Mouse (Mus musculus): ENCODE data around the gene Sipa1l3. TPM values are rescaled to one million over a fixed set of nuclear protein-coding genes. Genes with fewer than 3 reads are reported as not detected.

Gene Sipa1l3
- total RNA-seq, 2 experiments from 2014 or later = 15.7 to 15.9 TPM

DNA sequence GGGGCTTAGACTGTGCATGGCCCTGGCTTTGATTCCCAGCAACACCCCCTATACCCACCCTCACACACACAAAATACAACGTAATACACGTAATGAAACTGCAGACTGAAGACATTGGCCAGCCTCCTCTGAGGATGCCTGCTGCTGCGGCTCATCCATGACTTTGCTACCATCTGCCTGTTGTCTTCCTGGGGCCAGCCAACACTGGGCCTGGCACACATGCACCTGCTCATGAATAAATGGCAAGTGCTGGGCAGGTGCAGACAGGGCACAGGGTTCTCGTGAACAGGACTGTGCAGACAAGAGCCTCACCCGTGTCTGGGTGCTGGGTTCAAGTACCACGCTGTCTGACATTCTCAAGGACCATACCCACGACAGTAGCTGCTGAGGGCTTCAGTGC is 174.7 kb downstream of the Sipa1l3 start:
- intact Hi-C loops (cut with DNase I) = no loop called here

DNA sequence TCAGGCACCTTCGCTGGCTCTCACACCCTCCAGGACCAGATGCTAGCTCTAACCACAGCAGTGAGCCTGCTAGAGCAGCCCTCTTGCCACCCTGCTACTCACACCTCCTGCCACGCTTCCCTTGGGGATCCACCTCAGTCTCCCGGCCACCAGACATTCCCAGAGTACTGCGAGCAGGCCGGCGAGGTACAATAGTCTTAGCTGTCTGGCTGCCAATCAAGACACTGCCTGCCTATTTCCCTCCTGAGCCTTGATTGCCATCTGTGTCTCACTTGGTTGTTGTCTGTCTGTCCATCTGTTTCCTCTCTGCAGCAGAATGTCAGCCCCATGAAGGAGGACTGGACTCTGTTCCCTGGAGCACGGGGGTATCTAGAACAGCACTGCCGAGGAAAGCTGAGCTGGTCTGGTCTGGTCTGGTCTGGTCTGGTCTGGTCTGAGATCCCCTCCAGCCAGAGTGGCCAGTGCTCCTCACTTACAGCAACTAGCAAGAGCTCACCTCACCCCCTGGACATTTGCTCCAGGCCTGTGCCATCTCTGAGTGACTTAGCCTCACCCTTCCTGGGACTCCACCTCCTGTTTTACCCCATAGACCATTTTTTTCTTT is 175.8 kb downstream of the Sipa1l3 start:
- intact Hi-C loops (cut with DNase I) = no loop called here
- no peak for DNase-seq

More for the DNA sequence above, 174.7 kb downstream of the Sipa1l3 start:
- DNase-seq = no peak

DNA sequence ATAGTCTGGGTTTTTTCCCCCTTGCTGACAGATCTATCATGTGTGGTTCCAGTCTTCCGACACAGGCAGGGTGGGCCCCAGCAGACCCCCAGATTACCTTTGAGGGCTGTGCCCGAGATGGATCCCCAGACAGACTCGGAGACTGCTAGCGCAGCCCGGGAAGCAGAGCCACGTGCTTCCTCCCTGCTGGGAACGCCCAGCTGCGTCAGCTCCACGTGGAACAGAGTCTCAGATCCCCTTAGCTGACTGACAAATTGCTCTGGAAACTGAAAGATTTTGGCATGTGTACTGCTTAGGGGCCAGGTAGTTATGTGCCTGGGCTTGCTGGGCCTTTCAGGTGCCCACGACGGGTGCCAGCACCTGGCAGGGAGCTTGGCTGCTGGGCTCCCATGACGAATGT is 176.7 kb downstream of the Sipa1l3 start:
- intact Hi-C loops (cut with DNase I) = no loop called here
- no peak for DNase-seq

DNA sequence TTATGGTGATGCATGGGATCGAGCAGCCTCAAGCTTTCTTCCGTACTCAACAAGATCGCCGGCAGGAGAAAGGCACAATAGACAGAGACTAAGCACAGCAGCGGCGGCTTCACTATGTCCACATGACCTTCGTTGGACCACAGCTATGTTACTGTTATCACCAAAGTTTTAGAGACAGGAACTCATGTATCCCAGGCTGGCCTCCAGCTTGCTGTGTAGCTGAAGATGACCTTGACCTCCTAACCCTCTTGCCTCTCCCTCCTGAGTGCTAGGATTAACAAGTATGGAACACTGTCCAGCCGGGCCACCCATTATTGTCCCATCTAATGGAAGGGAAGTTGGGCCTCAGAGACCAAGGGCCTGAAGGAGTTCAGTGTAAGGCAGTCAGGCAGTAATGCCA is 177.6 kb downstream of the Sipa1l3 start:
- intact Hi-C loops (cut with DNase I) = no loop called here
- no peak for DNase-seq

DNA sequence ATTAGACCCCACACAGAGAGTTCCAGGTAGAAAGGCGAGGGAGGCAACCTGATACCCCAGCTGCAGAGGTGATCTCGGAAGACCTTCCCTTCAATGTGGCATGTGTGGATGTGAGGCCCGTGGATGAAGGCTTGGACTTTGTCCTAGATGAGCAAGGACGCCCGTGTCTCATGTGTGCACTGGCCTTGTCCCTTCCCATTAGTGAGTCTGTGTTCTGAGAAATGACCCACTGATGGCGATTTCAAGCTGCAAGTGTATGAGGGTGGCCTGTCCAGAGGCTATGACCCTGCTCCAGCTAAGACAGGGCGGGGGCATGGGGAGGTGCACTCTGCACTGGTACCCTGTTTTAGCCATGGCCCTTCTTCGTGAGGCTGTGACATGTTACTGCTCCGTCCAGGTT is 178.2 kb downstream of the Sipa1l3 start:
- intact Hi-C loops (cut with DNase I) = no loop called here
- no peak for DNase-seq

DNA sequence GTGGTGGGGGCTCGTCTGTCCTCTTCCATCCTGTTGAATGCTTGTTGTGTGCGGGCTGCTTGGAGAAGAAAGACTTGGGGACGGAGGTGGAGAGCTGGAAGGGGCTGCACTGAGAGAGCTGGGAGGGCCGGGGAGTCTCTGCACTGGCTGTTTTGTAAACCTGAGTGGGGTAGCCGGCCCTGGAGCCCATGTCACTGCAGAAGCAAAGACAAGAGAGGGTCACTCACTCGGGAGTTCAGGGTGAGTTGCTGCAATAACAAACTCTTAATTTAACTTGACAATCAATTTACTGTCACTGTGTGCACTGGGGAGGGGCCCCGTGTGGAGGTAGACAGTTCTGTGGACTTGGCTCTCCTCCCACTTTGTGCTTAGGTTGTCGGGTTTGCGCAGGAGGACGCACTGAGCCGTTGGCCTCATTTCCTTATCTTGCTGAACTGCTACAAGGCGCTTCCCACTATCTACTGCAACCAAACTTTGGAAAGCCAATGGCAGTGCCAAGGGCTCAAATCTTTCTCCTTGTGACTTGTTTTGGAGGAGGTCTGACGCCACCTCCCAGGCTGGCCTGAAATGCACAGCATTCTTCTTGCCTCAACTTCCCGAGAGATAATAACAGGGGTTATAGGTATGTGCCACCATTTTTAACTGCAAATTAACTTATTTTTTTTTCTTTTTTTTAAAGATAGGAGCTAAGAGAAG is 179.3 kb downstream of the Sipa1l3 start:
- no peak for DNase-seq
- intact Hi-C loops (cut with DNase I) = no loop called here

DNA sequence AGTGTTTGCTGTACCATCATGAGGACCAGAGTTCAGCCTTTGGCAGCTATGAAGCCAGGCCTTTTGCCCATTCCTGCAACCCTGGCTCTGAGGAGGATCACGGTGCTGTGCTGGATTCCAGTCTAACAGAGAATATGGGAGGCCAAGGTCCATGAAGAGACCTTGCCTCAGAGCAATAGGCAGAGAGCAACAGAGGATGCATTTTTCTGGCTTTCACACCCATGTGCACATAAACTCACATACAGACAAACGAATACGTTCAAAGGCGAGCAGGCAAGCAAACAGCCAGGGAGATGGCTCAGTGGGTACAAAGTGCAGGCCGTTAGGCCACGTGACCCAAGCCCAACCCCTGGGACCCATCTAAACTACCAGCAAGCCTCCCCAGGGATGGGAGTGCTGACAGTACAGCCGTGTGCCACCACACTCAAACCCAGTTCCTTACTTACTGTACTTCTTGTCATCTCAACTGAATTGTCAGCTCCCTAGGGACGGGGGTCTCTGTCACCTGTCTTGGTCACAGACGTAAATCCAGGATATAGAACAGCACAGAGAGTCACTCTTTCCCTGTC is 180.0 kb downstream of the Sipa1l3 start:
- intact Hi-C loops (cut with DNase I) = no loop called here
- DNase-seq = no peak

DNA sequence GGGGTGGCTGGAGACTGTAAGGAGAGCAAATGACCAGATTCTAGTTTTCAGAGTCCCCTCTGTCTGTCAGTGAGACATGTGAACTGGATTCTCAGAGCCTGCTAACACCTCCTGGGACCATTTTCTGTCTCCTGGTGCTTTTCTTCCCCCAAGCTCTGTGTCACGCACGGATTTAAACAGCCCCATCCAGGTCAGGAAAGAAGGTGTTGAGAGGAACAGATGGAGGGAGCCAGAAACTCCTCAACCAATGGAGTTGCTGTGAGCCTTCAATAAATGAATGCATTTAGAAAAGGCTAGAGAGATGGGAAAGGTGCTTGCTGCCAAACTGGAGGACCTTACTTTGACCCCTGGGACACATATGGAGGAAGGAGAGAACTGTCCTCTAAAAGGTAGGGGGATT is 180.7 kb downstream of the Sipa1l3 start:
- intact Hi-C loops (cut with DNase I) = no loop called here
- DNase-seq = no peak

DNA sequence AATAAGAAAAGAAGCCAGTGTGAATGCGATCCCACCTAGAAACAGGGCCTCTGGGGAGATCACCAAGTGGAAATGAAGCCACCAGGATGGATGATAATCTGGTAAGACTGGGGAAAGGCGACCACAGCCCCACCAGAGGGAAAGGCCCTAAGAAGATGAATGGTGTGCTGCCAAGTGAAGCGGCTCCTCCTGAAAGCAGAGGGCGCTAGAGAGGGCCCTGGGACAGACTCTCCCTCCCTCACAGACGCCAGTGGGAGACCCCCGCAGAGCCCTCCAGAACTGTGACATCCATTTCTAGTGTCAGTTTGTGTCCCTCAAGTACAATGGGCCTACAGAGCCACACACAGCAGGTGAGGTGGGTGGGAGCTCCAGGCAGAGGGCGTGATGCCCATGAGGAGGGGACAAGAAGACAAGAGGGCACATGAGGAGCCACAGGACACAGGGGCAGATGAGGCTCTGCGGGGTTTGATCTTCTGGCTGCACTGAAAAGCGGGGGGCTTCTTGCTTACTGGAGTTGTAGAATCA is 181.6 kb downstream of the Sipa1l3 start:
- intact Hi-C loops (cut with DNase I) = no loop called here
- no peak for DNase-seq

DNA sequence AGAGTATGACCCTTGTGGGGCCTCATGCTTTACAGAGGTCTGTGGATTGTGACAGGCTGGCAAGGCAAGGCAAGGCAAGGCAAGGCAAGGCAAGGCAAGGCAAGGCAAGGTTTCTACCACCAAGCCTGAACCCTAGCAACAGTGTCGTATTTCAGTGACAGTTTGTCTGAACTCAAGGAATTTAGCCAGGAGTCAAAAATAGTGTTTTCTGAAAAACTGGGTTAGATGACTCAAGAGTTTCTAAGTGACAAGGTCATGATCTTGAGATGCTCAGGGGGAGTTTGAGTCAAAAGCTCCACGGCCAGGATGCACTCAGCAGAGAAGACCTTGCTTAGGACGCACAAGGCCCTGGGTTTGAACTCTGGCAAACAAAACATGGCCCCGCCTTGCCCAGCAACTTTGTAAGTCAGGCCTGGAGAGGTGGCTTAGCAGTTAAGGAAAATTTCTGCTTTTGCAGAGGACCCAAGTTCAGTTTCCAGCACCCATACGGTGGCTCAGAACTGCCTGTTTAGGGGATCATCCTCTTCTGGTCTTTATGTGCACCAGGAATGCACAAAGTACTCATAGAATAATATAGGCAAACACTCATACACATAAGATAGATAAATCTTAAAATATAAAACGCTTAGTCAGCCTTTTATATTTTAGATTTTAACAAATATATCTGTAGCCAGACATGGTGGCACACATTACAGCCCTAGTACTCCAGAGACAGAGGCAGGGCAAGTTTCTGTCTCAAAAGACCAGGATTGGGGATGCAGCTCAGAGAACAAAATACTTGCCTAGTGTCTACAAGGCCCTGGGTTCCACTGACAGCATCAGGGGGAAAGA is 182.4 kb downstream of the Sipa1l3 start:
- no peak for DNase-seq
- intact Hi-C loops (cut with DNase I) = no loop called here

DNA sequence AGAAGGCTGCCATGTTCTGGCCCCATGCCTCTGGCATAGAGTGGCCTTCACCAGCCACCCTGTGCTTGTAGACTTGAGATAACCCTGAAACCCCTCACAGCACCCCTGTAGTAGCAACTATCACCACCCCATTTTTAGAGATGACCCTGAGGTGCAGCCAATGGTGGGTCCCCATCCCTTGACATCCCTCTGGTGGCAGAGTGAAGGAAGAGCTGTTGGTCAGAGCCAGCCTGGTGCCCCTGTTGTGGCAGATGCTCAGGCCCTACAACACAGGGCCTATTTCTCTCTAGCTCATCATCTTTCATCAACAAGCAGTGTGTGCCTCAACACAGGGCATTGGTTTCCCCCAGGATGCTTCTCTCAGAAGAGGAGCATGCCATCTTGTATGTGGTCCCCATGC is 183.2 kb downstream of the Sipa1l3 start:
- intact Hi-C loops (cut with DNase I) = no loop called here
- DNase-seq = no peak

DNA sequence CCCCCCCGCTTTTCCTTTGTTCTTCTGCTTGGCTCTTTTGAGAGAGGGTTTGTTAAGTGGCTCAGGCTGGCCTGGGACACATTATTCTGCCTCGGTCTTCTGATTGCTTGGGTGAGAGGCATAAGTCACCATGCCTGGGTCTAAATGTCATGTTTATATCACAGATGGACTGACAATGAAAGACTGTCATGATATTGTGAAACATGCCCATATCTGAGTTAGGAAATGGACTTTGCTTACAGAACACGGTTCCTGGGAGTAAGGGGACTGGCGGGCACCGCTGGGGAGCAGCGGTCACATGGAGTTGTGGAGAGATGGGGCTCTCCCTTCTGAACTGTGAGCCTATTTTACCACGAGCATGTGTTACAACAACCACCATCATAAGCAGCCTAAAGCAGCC is 184.3 kb downstream of the Sipa1l3 start:
- intact Hi-C loops (cut with DNase I) = no loop called here
- no peak for DNase-seq

DNA sequence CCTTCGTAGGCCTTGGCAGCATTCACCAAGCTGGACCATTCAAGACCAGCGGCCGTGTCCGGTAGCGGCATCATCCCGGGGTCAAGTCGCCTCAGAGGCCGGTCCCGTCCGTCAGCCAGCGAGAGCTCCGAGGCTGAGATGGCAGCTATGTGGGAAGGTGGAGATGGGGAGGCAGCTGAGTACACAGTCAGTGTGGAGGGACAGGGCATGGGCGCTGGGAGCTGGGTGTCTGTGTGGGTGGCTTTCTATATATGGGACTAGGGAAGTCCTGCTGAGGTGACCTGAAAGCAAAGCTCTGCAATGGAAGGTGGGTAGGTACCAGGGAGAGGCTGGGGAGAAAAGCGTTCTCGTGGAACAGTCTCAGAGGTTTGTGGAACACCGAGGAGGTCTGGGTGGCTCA is 189.5 kb downstream of the Sipa1l3 start:
- intact Hi-C loops (cut with DNase I) = no loop called here
- no peak for DNase-seq

DNA sequence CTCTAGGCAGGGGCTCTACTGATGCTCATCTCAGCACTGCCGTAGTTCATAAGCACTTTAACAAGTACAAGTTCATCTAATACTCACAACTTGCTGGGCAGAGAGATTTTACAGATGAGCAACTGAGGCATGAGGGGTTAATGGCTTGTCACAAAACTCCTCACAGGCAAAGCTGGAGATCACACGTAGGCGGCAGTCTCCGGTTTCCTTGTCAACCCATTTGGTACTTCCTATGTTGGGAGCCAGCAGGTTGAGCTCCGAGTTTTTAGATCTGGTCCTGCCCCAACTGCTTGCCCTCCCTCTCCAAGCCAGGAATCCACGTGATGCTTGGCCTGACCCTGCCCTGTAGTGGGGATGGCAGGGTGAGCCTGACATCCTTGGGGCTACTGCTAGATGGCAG is 191.4 kb downstream of the Sipa1l3 start:
- no peak for DNase-seq
- intact Hi-C loops (cut with DNase I) = no loop called here

DNA sequence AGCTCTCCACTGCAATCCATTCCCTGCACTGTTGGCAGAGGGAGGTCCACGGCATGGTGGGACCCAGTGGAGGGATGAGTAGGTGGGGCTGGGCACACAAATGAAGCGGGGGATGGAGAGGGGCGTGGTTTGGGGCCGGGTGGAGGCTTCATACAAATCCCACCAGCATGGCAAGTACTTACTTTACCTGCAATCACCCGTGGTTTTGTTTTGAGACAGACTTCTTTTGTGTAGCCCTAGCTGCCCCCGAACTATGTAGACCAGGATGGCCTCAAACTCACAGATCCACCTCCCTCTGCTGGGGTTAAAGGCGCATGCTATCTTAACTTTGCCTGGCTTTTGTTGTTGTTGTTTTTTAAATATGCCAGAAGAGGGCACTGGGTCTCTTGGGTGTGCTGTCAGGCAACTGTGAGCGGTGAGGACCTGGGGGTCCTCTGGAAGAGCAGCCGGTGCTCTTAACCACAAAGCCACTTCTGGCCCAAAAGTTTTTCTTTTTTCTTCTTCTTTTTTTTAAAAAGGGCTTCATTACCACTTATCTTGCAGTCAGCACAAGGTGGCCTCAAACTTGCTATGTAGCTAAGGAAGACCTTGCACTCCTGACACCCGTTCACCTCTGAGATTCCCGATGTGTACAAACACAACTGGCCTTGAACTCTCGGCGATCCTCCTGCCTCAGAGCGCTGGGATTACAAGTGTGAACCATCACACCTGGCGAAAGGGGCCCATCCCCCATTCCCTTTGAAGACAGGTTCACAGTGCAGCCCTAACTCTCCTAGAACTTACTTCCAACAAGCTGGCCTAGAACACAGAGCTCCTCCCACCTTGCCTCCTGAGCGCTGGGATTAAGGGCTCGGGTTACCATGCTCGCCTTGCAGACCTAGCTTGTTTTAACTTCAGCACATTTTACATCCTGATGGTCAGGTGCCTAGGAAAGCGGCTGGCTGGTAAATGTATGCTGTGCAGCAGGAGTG is 198.8 kb downstream of the Sipa1l3 start:
- intact Hi-C loops (cut with DNase I) = no loop called here
- no peak for DNase-seq

DNA sequence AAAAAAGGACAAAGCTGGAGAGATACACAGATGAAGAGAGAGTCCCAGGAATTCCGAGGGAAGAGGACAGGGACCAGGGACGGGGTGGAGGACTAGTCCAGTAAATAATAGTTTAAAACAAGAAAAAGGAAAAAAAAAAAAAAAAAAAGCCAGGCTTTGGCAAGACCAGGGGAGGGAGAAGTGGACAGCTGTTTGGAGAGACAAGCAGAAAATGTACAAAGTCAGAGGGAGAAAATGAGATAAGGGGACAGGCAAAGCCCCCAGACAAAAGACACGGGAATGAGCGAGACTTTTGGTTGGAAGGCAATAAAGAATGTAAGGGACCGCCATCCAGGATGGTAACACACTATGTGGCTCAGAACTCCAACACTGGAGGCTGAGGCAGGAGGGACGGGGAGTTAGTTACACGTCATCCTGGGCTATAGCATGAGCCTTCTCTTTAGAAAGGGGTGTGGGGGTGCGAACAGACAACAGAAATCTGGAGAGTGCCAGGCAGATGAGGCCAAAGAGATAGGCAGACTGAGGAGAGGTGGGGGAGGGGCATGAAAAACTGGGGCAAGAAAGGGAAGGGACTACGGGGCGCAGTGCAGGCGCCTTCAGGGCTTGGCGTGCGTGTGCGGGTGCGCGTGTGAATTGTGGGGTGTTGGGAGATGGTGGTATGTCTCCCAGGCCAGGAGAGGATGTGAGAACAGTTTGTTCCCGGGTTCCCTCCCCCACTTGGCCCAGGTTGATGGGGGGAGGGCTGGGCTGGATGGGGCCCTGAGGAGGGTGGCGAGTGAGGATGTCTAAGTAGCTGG is 200.1 kb downstream of the Sipa1l3 start:
- DNase-seq = peak; percentile 52 to 53
- intact Hi-C loops (cut with DNase I) = no loop called here

DNA sequence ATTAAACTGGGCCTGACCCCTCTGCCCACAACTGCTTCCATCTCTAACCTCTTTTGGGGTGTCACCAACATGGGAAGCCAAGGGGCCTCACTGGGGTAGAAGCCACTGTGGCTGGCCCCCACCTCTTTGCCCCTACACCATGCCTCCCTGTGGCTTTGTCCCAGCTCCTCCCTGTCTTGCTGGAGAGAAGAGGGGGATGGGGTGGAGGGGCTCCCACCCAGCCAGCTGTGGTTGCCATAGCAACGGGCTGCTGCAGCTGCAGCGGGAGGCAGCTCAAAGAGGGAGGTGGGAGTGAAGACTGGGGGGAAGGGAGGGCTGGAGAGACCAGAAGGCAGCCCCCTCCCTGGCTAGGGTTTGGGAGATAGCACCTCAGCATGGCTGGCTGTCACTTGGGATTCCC is 200.9 kb downstream of the Sipa1l3 start:
- intact Hi-C loops (cut with DNase I) = no loop called here
- peak; percentile 46 to 54 for DNase-seq

DNA sequence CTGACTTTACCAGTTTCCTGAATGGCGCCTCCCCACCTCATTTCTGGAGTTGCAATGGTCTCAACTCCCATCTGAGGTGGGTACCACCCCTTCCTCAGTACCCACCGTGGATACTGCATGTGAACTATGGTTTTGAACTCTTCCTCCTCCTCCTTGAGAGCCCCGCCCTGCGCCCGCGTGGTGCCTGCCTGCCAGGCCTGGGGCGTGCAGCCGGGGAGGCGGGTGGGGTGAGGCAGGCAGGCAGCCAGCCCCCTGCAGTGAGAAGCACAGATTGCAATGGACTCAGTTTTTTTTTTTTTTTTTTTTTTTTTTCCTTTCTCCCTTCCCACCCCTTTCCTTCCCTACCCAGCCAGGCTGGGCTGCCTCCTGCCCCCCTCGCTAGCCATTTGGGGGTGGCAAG is 201.5 kb downstream of the Sipa1l3 start:
- peak; percentile 53 to 56 for DNase-seq

DNA sequence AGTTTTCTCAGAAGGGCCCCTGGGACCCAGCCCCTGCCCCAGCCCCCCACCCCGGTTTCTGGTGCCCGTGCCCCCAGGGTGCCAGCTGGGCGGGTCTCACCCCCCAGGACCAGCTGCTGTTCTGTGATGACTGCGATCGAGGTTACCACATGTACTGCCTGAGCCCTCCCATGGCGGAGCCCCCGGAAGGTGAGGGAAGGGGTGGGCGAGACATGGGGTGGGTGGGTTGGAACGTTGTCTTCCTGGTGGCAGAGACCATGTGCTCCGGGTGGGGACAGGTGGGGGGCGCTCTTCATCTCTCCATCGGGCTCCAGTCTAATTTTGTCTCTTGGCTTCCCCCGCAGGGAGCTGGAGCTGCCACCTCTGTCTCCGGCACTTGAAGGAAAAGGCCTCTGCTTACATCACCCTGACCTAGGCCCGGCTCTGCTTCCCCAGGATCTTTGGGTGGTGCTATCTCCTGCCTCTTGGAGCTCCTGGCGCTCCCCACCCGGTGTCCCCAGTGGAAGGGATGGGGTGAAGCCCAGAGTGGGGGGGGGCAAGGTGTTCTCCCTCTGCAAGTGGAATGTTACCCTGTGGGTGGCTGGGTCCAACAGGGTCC is 202.2 kb downstream of the Sipa1l3 start:
- intact Hi-C loops (cut with DNase I) = no loop called here
- no peak for DNase-seq

More for the DNA sequence above, 201.5 kb downstream of the Sipa1l3 start:
- intact Hi-C loops (cut with DNase I) = no loop called here

Measured in heart, postnatal 14 days (tissue).